Mouse (Mus musculus): ENCODE results near the gene Gpc5.

Gpc5 gene

GRCm38 (mm10) chr14:115106326-115106725 lies 14.3 kb downstream of the Gpc5 start:
- no peak for DNase-seq (ENCODE audit: low spot score)

DNA sequence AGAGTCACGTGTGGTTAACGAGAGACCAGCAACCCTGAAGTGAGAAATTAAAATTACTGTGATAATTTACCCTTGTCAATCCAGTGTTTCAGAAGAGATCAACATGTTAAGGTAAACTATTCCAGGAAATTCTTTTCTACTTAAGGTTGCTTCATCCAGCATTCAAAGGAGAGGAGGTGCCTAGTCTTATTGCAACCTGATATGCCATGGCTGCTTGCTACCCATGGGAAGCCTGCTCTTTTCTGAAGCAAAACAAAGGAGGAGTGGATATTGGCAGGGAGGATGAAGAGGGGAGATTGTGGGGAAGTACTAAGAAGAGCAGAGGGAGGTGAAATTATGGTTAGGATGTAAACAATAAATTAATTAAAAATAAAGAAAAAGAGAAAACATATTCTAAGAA lies 15.5 kb downstream of the Gpc5 start:
- DNase-seq (ENCODE audit: low spot score), result no peak

- no peak for DNase-seq (ENCODE audit: low spot score)
Measured at GRCm38 (mm10) chr14:115118626-115119025, 26.6 kb downstream of the Gpc5 start.

- no peak for DNase-seq (ENCODE audit: low spot score)
Measured at GRCm38 (mm10) chr14:115148821-115149220, 56.8 kb downstream of the Gpc5 start.

DNA sequence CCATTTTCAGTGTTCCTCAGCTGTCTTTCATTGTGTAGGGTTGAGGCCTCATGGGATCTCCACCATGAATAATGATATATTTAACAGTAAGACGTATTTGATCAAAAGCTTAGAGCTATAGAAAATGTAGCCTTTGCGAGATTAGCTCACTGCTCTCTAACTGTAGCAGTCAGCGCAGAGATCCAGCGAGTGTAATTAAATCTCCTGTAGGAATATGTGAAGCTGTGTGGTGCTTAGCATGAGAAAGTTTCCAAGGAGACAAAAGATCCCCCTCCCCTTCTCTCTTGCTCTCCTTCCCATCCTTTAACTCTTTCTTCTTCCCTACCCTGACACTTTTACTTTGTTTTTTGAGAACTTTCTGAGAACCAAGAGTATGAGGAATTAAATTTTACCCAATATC lies 64.6 kb downstream of the Gpc5 start:
- DNase-seq (ENCODE audit: low spot score), result no peak

GRCm38 (mm10) chr14:115177322-115177836 lies 85.4 kb downstream of the Gpc5 start:
- no peak for DNase-seq (ENCODE audit: low spot score)

GRCm38 (mm10) chr14:115179925-115180324 lies 87.9 kb downstream of the Gpc5 start:
- no peak for DNase-seq (ENCODE audit: low spot score)

- DNase-seq (ENCODE audit: low spot score), result no peak
Measured at GRCm38 (mm10) chr14:115188256-115188655, 96.2 kb downstream of the Gpc5 start.

- DNase-seq (ENCODE audit: low spot score), result no peak
Measured at GRCm38 (mm10) chr14:115228075-115228474, 136.1 kb downstream of the Gpc5 start.

- no peak for DNase-seq (ENCODE audit: low spot score)
Measured at GRCm38 (mm10) chr14:115236387-115236786, 144.4 kb downstream of the Gpc5 start.

GRCm38 (mm10) chr14:115240621-115241373 lies 148.8 kb downstream of the Gpc5 start:
- no peak for DNase-seq (ENCODE audit: low spot score)

- no peak for DNase-seq (ENCODE audit: low spot score)
Measured at GRCm38 (mm10) chr14:115250537-115250936, 158.5 kb downstream of the Gpc5 start.

GRCm38 (mm10) chr14:115251791-115252190 lies 159.8 kb downstream of the Gpc5 start:
- no peak for DNase-seq (ENCODE audit: low spot score)

DNA sequence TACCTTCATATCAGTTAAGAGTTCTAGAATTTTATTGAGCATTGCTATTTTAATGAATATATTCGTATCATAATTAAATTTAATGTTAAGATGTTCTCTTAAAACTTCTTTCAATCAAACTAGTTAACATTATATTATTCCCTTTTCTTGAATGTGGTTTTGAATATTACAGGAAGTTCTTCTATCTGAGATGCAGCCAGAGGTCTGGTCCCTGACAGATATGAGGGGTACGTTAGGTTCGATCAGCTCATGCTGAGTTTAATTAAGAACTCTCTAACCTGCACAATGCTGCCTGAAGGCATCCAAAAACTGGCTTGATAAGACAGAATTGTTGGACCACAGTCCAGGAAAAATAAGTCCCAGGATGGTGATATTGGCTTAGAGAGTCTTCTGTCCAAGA lies 161.1 kb downstream of the Gpc5 start:
- DNase-seq (ENCODE audit: low spot score), result no peak

GRCm38 (mm10) chr14:115253685-115254084 lies 161.7 kb downstream of the Gpc5 start:
- no peak for DNase-seq (ENCODE audit: low spot score)

DNA sequence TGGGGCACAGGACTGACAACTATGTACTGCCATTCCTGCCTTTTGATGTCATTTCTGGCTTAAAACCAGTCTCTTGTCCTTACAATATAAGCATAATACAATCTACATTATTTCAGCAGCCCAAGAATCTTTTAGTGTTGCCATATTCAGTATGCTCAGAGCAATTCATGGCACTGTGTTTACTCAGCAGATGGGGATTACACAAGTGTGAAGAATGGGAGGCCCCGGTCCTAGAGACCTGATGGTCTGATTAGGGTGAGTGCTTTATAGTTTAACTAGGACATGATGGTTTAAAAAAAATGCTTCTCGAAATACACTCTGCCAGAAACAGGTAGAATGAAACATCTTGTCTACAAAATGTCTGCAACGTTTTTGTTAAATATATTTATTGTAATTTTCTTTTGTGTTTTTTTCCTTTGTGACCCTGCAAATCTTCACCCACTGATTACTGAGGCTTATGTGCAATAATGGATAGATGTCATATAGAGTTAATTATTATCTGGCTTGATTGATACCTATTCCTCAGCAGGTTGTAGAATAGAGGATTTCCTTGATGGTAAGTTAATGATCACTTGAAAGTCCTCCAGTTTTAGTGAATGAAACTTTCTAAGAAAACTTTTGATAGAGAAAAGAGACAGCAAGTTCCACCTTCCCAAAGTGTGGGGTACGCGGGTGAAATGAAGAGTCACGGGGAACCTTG lies 177.8 kb downstream of the Gpc5 start:
- no peak for DNase-seq (ENCODE audit: low spot score)

- DNase-seq (ENCODE audit: low spot score), result no peak
Measured at GRCm38 (mm10) chr14:115270445-115270844, 178.4 kb downstream of the Gpc5 start.

GRCm38 (mm10) chr14:115282782-115283181 lies 190.8 kb downstream of the Gpc5 start:
- no peak for DNase-seq (ENCODE audit: low spot score)

- no peak for DNase-seq (ENCODE audit: low spot score)
Measured at GRCm38 (mm10) chr14:115324247-115324646, 232.2 kb downstream of the Gpc5 start.

- DNase-seq (ENCODE audit: low spot score), result no peak
Measured at GRCm38 (mm10) chr14:115326426-115326825, 234.4 kb downstream of the Gpc5 start.

DNA sequence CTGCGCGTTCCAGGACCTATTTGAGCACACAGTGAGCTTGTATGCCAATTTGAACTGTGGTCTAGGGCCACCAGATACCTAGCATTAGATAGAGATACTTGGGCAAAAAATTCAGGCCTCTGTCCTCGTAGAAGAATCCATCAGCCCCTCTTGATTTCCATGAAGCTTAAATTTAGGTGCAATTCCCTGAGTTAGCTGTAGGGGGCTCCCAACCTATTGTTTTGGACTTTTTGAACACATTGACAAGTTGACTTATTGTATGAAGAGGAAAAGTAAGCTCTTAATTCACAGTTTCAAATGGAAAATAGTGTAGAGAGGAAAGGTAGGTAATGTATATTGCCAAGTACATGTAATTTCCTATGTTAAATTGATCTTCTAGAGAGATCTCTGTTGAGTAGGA lies 247.1 kb downstream of the Gpc5 start:
- DNase-seq (ENCODE audit: low spot score), result no peak

- no peak for DNase-seq (ENCODE audit: low spot score)
Measured at GRCm38 (mm10) chr14:115342597-115342996, 250.6 kb downstream of the Gpc5 start.

DNA sequence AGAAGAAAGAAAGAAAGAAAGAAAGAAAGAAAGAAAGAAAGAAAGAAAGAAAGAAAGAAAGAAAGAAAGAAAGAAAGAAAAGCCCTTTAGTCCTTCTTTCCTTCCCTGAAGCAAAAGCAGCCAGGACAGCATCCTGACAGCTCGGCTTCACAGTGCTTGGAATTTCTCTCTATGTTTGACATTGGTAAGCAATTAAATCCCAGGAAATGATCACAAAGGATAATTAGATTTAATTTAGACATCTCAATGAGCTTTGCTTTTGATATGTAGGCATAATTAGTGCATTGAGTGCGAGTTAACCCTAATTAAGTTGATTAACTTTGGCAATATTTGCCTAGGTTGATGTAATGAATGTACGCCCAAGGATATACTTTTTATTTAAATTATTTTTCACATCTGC lies 257.4 kb downstream of the Gpc5 start:
- no peak for DNase-seq (ENCODE audit: low spot score)
